Mouse (Mus musculus): ENCODE data around the gene H2al2a. TPM values are rescaled to one million over a fixed set of nuclear protein-coding genes. Genes with fewer than 3 reads are reported as not detected.
A peak's percentile ranks its signal among the peaks of the same experiment; 100 is the strongest.
"Not testable (repeated sequence)": the region's sequence is repeated elsewhere in the genome, so short reads cannot be mapped to it uniquely, and the experiment has no call there.

H2al2a gene
- total and polyA plus RNA-seq, 2 experiments from 2014 or later: not detected

GRCm38 (mm10) chr2:17968571-17968970 is 28.2 kb downstream of the H2al2a start:
- Histone ChIP-seq H3K9ac (no peak overlapping the region), H3K9me3 (ENCODE audit: low read length) (no peaks in the 10 kb centered on the region), H3K27me3 (ENCODE audit: insufficient read depth, low read length) (no peaks in the 10 kb centered on the region), H3K27ac (ENCODE audit: low read depth, low read length) (no peak overlapping the region), H3K4me2 (ENCODE audit: low read depth) (no peak overlapping the region), H3K4me3 (ENCODE audit: low read depth, low read length) (no peak overlapping the region), H3K4me1 (ENCODE audit: insufficient read depth) (no peaks in the 10 kb centered on the region), H3K36me3 (ENCODE audit: insufficient read depth) (no peaks in the 10 kb centered on the region)
- WGBS: 74% methylated on average over 2 of the region's 2 CpGs
- ATAC-seq: peak; percentile 74
- no peak for TF ChIP-seq CTCF (IDR thresholded peaks at IDR 0.05; ENCODE audit: low read depth)
- peak; percentile 12 for DNase-seq

GRCm38 (mm10) chr2:17968037-17968436 is 28.7 kb downstream of the H2al2a start:
- H3K4me1 ChIP-seq (ENCODE audit: insufficient read depth); H3K4me2 ChIP-seq (ENCODE audit: low read depth); H3K9ac ChIP-seq; H3K9me3 ChIP-seq (ENCODE audit: low read length); H3K27me3 ChIP-seq (ENCODE audit: insufficient read depth, low read length); ATAC-seq; H3K4me3 ChIP-seq (ENCODE audit: low read depth, low read length); H3K36me3 ChIP-seq (ENCODE audit: insufficient read depth); DNase-seq; H3K27ac ChIP-seq (ENCODE audit: low read depth, low read length): not testable (repeated sequence)
- 79% methylated on average over 3 of the region's 3 CpGs for WGBS

GRCm38 (mm10) chr2:17959501-17959900 is 37.3 kb downstream of the H2al2a start:
- no peak overlapping the region for H3K4me2 ChIP-seq (ENCODE audit: low read depth)
- 64% methylated on average over 1 of the region's 1 CpGs for WGBS
- H3K27ac ChIP-seq (ENCODE audit: low read depth, low read length): no peak overlapping the region
- H3K36me3 ChIP-seq (ENCODE audit: insufficient read depth): no peaks in the 10 kb centered on the region
- H3K4me3 ChIP-seq (ENCODE audit: low read depth, low read length): no peak overlapping the region
- ATAC-seq (no peak), DNase-seq (no peak)
- no peaks in the 10 kb centered on the region for H3K4me1 ChIP-seq (ENCODE audit: insufficient read depth)
- H3K27me3 ChIP-seq (ENCODE audit: insufficient read depth, low read length): no peaks in the 10 kb centered on the region
- H3K9ac ChIP-seq: no peak overlapping the region
- TF ChIP-seq CTCF (IDR thresholded peaks at IDR 0.05; ENCODE audit: low read depth): no peak
- H3K9me3 ChIP-seq (ENCODE audit: low read length): no peaks in the 10 kb centered on the region

- 82% methylated on average over 3 of the region's 3 CpGs for WGBS
- Histone ChIP-seq H3K9me3 (ENCODE audit: low read length) (no peaks in the 10 kb centered on the region), H3K36me3 (ENCODE audit: insufficient read depth) (no peaks in the 10 kb centered on the region), H3K27me3 (ENCODE audit: insufficient read depth, low read length) (no peaks in the 10 kb centered on the region), H3K9ac (no peak overlapping the region), H3K4me2 (ENCODE audit: low read depth) (no peak overlapping the region), H3K27ac (ENCODE audit: low read depth, low read length) (no peak overlapping the region), H3K4me1 (ENCODE audit: insufficient read depth) (no peaks in the 10 kb centered on the region), H3K4me3 (ENCODE audit: low read depth, low read length) (no peak overlapping the region)
- ATAC-seq (no peak), DNase-seq (no peak)
- TF ChIP-seq CTCF (IDR thresholded peaks at IDR 0.05; ENCODE audit: low read depth): no peak
These were observed 49.9 kb downstream of the H2al2a start for GRCm38 (mm10) chr2:17946875-17947274.

Other genes with a start within 250 kb of the H2al2a start
- 2.6 and 3.5 TPM in 2 replicates for gene A930004D18Rik, start 40.8 kb upstream of the H2al2a start, total RNA-seq (2014; rRNA removed)
- gene A930004D18Rik, start 40.8 kb upstream of the H2al2a start, polyA plus RNA-seq (2015; fragmentation: Nextera tagmentation; extraction: Ambion mirVana): 10.1 and 11.8 TPM in 2 replicates
- gene Skida1, start 52.1 kb upstream of the H2al2a start, total RNA-seq (2014; rRNA removed): 11.4 and 12.6 TPM in 2 replicates
- 4.3 and 4.9 TPM in 2 replicates for gene Skida1, start 52.1 kb upstream of the H2al2a start, polyA plus RNA-seq (2015; fragmentation: Nextera tagmentation; extraction: Ambion mirVana)
- gene Mllt10, start 58.3 kb upstream of the H2al2a start, total RNA-seq (2014; rRNA removed): 27.3 and 31.3 TPM in 2 replicates
- 15.9 and 27.4 TPM in 2 replicates for gene Mllt10, start 58.3 kb upstream of the H2al2a start, polyA plus RNA-seq (2015; fragmentation: Nextera tagmentation; extraction: Ambion mirVana)

Measured in forebrain, postnatal 0 days (tissue).